Mouse (Mus musculus) kidney, embryonic 16.5 days (tissue): ENCODE data around the gene Dleu7. TPM values are rescaled to one million over a fixed set of nuclear protein-coding genes. Genes with fewer than 3 reads are reported as not detected.

ENCODE experiments used
- ATAC-seq: fragments of 200-750 bp; cut with Nextera tagmentation; 2 replicates; pipeline ENCODE4 v1.8.0; 2017; ENCODE audit warnings: moderate TSS enrichment; ENCODE audit not compliant: low FRiP score, low TSS enrichment
- H3K27ac ChIP-seq: fragments of 300-500 bp; sonication (generic); 2 replicates; pipeline ENCODE4 v1.5.1; 2014; ENCODE audit warnings: low read length
- H3K27me3 ChIP-seq: fragments of 300-500 bp; sonication (generic); 2 replicates; pipeline ENCODE4 v1.6.1; 2014; ENCODE audit warnings: low read length, control low read depth, mixed read lengths; ENCODE audit not compliant: insufficient read depth
- H3K36me3 ChIP-seq: fragments of 300-500 bp; sonication (generic); 2 replicates; pipeline ENCODE4 v1.6.1; 2014; ENCODE audit warnings: low read length, control low read depth, mixed read lengths; ENCODE audit not compliant: insufficient read depth
- H3K4me1 ChIP-seq: fragments of 300-500 bp; sonication (generic); 2 replicates; pipeline ENCODE4 v1.6.1; 2014; ENCODE audit warnings: low read length, control low read depth, mixed read lengths; ENCODE audit not compliant: insufficient read depth
- H3K4me2 ChIP-seq: fragments of 300-500 bp; sonication (generic); replicated peaks from 2 replicates; pipeline ENCODE4 v1.6.1; 2014; ENCODE audit warnings: low read depth, low read length
- H3K4me3 ChIP-seq: fragments of 300-500 bp; sonication (generic); 2 replicates; pipeline ENCODE4 v1.5.1; 2014; ENCODE audit warnings: mild to moderate bottlenecking, low read length
- H3K9ac ChIP-seq: fragments of 300-500 bp; sonication (generic); replicated peaks from 2 replicates; pipeline ENCODE4 v1.6.1; 2014; ENCODE audit warnings: low read length
- H3K9me3 ChIP-seq: fragments of 300-500 bp; sonication (generic); 2 replicates; pipeline ENCODE4 v1.6.1; 2016; ENCODE audit warnings: low read length, control low read depth
- WGBS: fragments of 180-500 bp; shearing (Covaris S2); extraction: QIAGEN DNeasy Blood & Tissue Kit; methylation state at CpG from one replicate; pipeline ENCODE4 v1.1.7; 2014; 5-methylcytosine and 5-hydroxymethylcytosine counted together
- polyA plus RNA-seq: library from polyadenylated mRNA; unstranded; fragments of >200 nt; fragmentation: Nextera tagmentation; extraction: Ambion mirVana; gene quantifications from 2 replicates; pipeline ENCODE4 v1.2.1, GENCODE M21; 2015

Dleu7 gene
- polyA plus RNA-seq, 1 experiment from 2014 or later: 5.3 TPM

DNA sequence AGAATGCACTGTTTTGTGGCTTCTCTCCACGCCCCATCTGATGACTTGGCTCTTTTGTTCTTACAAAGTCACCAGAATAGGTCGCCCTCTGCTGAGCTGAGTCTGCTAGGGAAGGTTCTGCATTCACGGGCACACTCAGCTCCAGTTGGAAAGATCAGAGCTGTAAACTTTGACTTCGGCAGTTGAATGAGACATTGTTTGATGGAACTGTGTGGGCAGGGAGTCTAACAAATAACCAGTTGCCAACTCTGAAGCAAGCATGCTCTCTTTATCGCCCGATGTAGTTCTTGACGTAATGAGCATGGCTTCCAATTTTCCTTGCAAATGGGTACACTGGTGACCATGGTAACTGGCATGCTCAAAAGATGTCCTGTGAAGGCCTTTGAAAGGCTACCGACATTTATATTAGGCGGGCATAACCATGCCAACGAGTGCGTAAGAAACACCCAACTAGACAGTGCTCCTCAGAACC lies 66.2 kb downstream of the Dleu7 start:
- Histone ChIP-seq H3K4me3 (no peak overlapping the region), H3K9ac (no peak overlapping the region), H3K4me1 (no peaks in the 10 kb centered on the region), H3K27me3 (no peaks in the 10 kb centered on the region), H3K9me3 (no peaks in the 10 kb centered on the region), H3K27ac (no peak overlapping the region), H3K36me3 (no peaks in the 10 kb centered on the region), H3K4me2 (no peak overlapping the region)
- ATAC-seq: no peak
- 79% methylated on average over 11 of the region's 11 CpGs for WGBS

Other genes starting within 250 kb of the Dleu7 start
- gene Rnaseh2b, start 458 bp downstream of the Dleu7 start, polyA plus RNA-seq: 49.8 and 52.5 TPM in 2 replicates
- gene Gucy1b2, start 163.2 kb upstream of the Dleu7 start, polyA plus RNA-seq: not detected in 2 replicates